Mouse (Mus musculus) adrenal gland, adult 2 months (tissue): ENCODE results near the gene Nab1. TPM values are rescaled to one million over a fixed set of nuclear protein-coding genes. Genes with fewer than 3 reads are reported as not detected.

ENCODE experiments used
- DNase-seq: peaks from one replicate; pipeline ENCODE4 v3.0.0; 2021
- polyA plus RNA-seq: library from polyadenylated mRNA; depleted of rRNA; stranded (reverse); fragments of >200 nt; gene quantifications from 2 replicates; pipeline ENCODE4 v1.2.3, GENCODE M21; 2012
- total RNA-seq, 2 experiments: library from RNA; stranded (reverse); gene quantifications; 2 replicates each; pipeline ENCODE4 v1.2.3; 2021

Gene Nab1
- total and polyA plus RNA-seq, 3 experiments = 6.0 to 60.5 (median 52.5) TPM

- no peak for DNase-seq
Measured at GRCm38 (mm10) chr1:52474291-52474690, 26.2 kb downstream of the Nab1 start.

- no peak for DNase-seq
Measured at GRCm38 (mm10) chr1:52470811-52471489, 29.5 kb downstream of the Nab1 start.

GRCm38 (mm10) chr1:52470326-52470725, 30.2 kb downstream of the Nab1 start:
- DNase-seq = no peak

- no peak for DNase-seq
Measured at GRCm38 (mm10) chr1:52466518-52467120, 33.9 kb downstream of the Nab1 start.

- DNase-seq = no peak
Measured at GRCm38 (mm10) chr1:52465830-52466229, 34.6 kb downstream of the Nab1 start.

- no peak for DNase-seq
Measured at GRCm38 (mm10) chr1:52465264-52465663, 35.2 kb downstream of the Nab1 start.

- DNase-seq = no peak
Measured at GRCm38 (mm10) chr1:52463305-52463704, 37.2 kb downstream of the Nab1 start.

- peak; percentile 47 for DNase-seq
Measured at GRCm38 (mm10) chr1:52456571-52456970, 43.9 kb downstream of the Nab1 start.

GRCm38 (mm10) chr1:52454509-52455001, 45.9 kb downstream of the Nab1 start:
- peak; percentile 39 for DNase-seq

- DNase-seq = peak; percentile 37
Measured at GRCm38 (mm10) chr1:52451360-52451759, 49.1 kb downstream of the Nab1 start.

GRCm38 (mm10) chr1:52435856-52436255, 64.6 kb downstream of the Nab1 start:
- DNase-seq = no peak

- DNase-seq = no peak
Measured at GRCm38 (mm10) chr1:52434085-52434484, 66.4 kb downstream of the Nab1 start.

GRCm38 (mm10) chr1:52431806-52432205, 68.7 kb downstream of the Nab1 start:
- no peak for DNase-seq

- no peak for DNase-seq
Measured at GRCm38 (mm10) chr1:52430606-52431005, 69.9 kb downstream of the Nab1 start.

GRCm38 (mm10) chr1:52430116-52430515, 70.4 kb downstream of the Nab1 start:
- DNase-seq = no peak

GRCm38 (mm10) chr1:52427841-52428464, 72.5 kb downstream of the Nab1 start:
- no peak for DNase-seq

GRCm38 (mm10) chr1:52423846-52424245, 76.6 kb downstream of the Nab1 start:
- no peak for DNase-seq

GRCm38 (mm10) chr1:52423057-52423456, 77.4 kb downstream of the Nab1 start:
- no peak for DNase-seq

GRCm38 (mm10) chr1:52422137-52422536, 78.3 kb downstream of the Nab1 start:
- no peak for DNase-seq

GRCm38 (mm10) chr1:52421623-52422022, 78.9 kb downstream of the Nab1 start:
- no peak for DNase-seq

- no peak for DNase-seq
Measured at GRCm38 (mm10) chr1:52419088-52419819, 81.2 kb downstream of the Nab1 start.
